Comparison of ENCODE assay signal across 22 mouse cellular contexts in the genomic region with DNA sequence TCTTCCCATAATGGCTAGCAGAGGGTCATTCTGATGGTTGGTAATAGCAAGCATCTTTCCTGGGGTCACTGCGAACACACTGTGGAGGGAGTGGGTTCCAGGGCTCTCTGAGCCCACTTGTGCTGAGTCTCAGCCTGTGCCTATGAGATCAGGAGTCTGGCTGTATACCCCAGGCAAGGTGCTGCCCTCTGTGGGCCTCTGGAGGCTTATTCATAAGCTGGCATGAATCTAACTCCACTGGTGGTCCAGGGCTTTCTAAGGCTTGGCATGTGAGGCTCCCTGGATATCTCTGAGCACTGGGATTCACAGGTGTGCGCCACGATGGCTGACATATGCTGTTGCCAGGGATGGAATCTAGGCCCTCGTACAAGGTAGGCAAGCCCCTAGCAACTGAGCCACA.
"Had no signal": no experiment of that assay in that cellular context is flagged by ENCODE, and none has a peak within 500 bp of the region (broad histone marks: within the 10 kb centered on the region; RNA-seq: fewer than 3 reads in every experiment).

No protein-coding gene starts in this region.

- H3K36me3 ChIP-seq: heart, embryonic 10.5 days; heart, embryonic 12.5 days; hindbrain, embryonic 13.5 days; hindbrain, embryonic 15.5 days; kidney, embryonic 15.5 days; limb, embryonic 13.5 days; limb, embryonic 15.5 days; liver, embryonic 12.5 days had no signal

- H3K9ac ChIP-seq: heart, embryonic 12.5 days; hindbrain, embryonic 13.5 days; hindbrain, embryonic 15.5 days; kidney, embryonic 15.5 days; limb, embryonic 13.5 days; limb, embryonic 15.5 days; liver, embryonic 12.5 days; liver, embryonic 14.5 days had no signal

- H3K27me3 ChIP-seq: hindbrain, embryonic 13.5 days; hindbrain, embryonic 15.5 days; limb, embryonic 13.5 days; limb, embryonic 15.5 days; liver, embryonic 12.5 days had no signal

- H3K9me3 ChIP-seq: heart, embryonic 10.5 days; heart, embryonic 12.5 days; hindbrain, embryonic 13.5 days; hindbrain, embryonic 15.5 days; kidney, embryonic 15.5 days; limb, embryonic 13.5 days; limb, embryonic 15.5 days; liver, embryonic 12.5 days had no signal

- H3K4me1 ChIP-seq: heart, embryonic 10.5 days; heart, embryonic 12.5 days; kidney, embryonic 15.5 days; limb, embryonic 13.5 days; limb, embryonic 15.5 days; liver, embryonic 12.5 days had no signal

- H3K4me3 ChIP-seq: heart, embryonic 10.5 days; heart, embryonic 12.5 days; hindbrain, embryonic 13.5 days; hindbrain, embryonic 15.5 days; kidney, embryonic 15.5 days; limb, embryonic 13.5 days; limb, embryonic 15.5 days; liver, embryonic 12.5 days had no signal

- H3K4me2 ChIP-seq: heart, embryonic 12.5 days; hindbrain, embryonic 13.5 days; hindbrain, embryonic 15.5 days; kidney, embryonic 15.5 days; limb, embryonic 13.5 days; limb, embryonic 15.5 days; liver, embryonic 12.5 days had no signal

- ATAC-seq: hindbrain, postnatal 0 days; intestine, embryonic 16.5 days; liver, embryonic 12.5 days had no signal

- DNase-seq: gastrocnemius, postnatal 10 days; gastrocnemius, postnatal 25 days; heart, adult 18-20 months; heart, postnatal 10 days; kidney, adult 11 months; kidney, adult 2 months; kidney, adult 9 months; kidney, postnatal 14 days; kidney, postnatal 36 days; layer of hippocampus, postnatal 36 days; left cerebral cortex, postnatal 4 days had no signal

- H3K27ac ChIP-seq: heart, embryonic 10.5 days; hindbrain, embryonic 13.5 days; hindbrain, embryonic 15.5 days; hindbrain, postnatal 0 days; kidney, embryonic 15.5 days; limb, embryonic 13.5 days; limb, embryonic 15.5 days; liver, embryonic 12.5 days; liver, embryonic 14.5 days had no signal
